Mouse (Mus musculus): Measurements from ENCODE around the gene Krt16. TPM values are rescaled to one million over a fixed set of nuclear protein-coding genes. Genes with fewer than 3 reads are reported as not detected.

The Krt16 gene
- polyA plus RNA-seq, 1 experiment = 0.58 TPM

DNA sequence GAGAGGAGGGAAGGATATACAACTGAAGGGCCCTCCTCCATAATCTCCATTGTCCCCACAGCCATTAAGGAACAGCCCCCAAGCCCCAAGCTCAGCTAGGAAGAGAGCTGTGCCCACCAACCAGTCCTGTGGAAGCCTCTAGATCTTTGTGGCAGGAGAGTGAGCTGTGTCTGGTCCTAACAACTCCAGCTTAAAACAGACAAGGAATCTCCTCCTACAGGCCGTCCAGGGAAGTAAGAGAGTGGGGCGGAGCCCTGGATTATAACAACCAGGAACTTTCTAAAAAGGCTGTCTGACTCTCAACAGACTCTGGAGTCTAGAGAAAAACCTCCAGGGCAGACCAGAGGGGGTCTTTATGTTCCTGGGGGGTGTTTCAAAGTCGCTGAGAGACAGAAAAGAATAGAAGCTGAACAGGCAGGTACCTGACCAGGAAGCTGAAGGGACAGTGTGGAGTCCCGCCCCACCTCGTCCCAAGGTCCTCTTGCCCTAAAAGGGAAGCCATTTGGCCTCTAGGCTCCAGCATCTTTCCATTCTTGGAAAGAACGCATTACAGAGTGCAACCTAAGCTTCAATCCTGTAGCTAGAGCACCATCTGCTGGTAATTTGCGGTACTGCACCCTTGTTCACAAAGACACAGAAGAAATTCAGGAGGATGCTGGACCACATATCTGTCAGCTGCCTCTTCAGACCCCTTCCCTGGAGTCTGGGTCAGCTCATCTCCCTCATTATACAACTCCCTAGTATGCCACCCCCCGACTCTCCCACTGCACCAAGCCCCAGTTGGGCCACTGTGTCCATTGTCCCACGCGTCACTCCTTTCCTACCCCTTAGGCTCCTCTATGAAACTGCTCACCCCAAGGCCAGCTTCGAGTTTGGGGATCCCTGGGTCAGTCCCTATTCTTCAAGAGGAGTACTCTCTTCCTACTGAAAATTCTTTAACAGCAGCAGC, 33.2 kb upstream of the Krt16 start:
- TF ChIP-seq POLR2A (IDR thresholded peaks at IDR 0.05; ENCODE audit: borderline replicate concordance, extremely low read depth, low read depth, low read length) = no peak
- TF ChIP-seq CTCF (IDR thresholded peaks at IDR 0.05; ENCODE audit: insufficient read depth, low read length) = peak; percentile 48
- 23% methylated on average over 11 of the region's 11 CpGs for WGBS
- peaks cover 3% of the 10 kb centered on the region for H3K4me1 ChIP-seq (ENCODE audit: control insufficient read depth, insufficient read depth, low read length)
- peak; percentile 86 for DNase-seq
- H3K4me3 ChIP-seq (replicated peaks; ENCODE audit: extremely low read depth, low read depth, low read length) = no peak overlapping the region

DNA sequence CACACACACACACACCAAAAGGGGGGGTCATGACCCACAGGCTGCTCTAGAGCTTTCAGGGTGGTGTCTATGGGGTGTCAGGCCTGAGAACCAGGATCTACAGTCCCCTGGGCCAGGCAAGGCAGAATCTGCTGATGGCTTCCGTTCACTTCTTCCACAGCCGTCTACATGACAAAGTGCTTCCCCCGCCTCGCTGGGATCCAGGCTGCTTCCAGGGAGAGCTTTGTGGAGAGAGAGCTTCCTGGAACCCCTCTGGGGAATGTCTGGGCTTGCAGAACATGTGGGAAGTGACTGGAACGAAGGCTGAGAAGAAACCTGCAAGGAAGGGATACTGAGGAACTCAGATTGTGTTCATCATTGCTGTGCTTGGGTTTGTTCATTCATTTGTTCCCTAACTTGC, 30.1 kb upstream of the Krt16 start:
- 38% methylated on average over 5 of the region's 5 CpGs for WGBS
- TF ChIP-seq POLR2A (IDR thresholded peaks at IDR 0.05; ENCODE audit: borderline replicate concordance, extremely low read depth, low read depth, low read length) (no peak), CTCF (IDR thresholded peaks at IDR 0.05; ENCODE audit: insufficient read depth, low read length) (no peak)
- no peaks in the 10 kb centered on the region for H3K4me1 ChIP-seq (ENCODE audit: control insufficient read depth, insufficient read depth, low read length)
- H3K4me3 ChIP-seq (replicated peaks; ENCODE audit: extremely low read depth, low read depth, low read length) = no peak overlapping the region
- no peak for DNase-seq

DNA sequence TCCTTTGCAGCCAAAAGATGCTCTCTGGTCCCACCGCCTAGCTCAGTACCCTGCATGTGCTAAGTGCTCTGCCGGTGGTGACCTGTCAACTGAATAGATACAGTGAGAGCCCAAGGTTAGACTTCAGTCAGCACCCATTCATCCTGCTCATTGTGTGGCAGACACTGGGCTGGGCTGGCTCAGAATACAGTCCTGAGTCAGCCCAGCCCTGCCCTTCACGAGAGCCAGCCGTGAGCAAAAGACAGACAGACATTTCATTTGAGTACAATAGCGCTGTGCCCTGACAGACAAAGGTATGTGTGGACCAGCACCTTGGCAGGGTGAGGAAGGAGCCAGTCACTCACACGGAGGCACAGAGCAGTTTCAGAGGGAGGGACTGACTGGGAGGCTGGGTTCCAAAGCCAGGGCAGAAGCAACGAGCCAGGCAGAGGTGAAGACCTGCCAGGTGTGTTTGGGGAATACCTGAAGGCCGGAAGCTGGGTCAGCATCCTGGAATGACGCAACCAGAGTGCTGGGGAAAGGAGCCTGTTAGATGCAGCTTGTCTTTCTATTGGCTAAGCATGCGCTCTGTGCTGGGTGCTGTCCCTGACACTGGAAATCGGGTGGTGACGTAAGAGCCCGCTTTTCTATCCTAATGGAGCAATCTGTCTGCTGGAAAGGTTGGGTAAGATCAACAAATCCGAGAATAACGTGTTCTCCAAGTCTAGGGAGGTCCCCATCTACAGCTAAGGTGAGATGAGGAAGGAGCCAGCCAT, 29.2 kb upstream of the Krt16 start:
- DNase-seq = no peak
- 54% methylated on average over 15 of the region's 15 CpGs for WGBS
- Histone ChIP-seq H3K4me3 (replicated peaks; ENCODE audit: extremely low read depth, low read depth, low read length) (no peak overlapping the region), H3K4me1 (ENCODE audit: control insufficient read depth, insufficient read depth, low read length) (no peaks in the 10 kb centered on the region)
- no peak for TF ChIP-seq CTCF (IDR thresholded peaks at IDR 0.05; ENCODE audit: insufficient read depth, low read length)
- no peak for TF ChIP-seq POLR2A (IDR thresholded peaks at IDR 0.05; ENCODE audit: borderline replicate concordance, extremely low read depth, low read depth, low read length)

DNA sequence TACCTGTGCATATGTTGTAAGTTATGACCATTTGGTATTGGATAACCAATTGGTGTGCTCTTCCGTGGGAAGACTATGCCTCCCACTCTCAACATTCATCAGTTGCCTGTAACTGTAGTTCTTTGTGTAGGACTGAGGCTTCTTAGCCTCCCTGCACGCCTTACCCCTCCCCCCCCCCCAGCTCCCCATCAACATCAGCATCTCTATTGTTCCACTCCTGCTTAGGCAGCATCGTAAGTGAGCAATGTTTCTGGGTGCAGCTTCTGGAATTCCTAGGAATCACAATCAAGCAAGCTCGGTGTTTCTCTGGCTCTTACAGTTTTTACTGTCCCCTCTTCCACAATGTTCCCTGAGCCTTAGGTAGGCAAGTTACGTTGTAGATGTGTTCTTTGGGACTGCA, 26.8 kb upstream of the Krt16 start:
- Histone ChIP-seq H3K4me3 (replicated peaks; ENCODE audit: extremely low read depth, low read depth, low read length) (no peak overlapping the region), H3K4me1 (ENCODE audit: control insufficient read depth, insufficient read depth, low read length) (no peaks in the 10 kb centered on the region)
- WGBS = 60% methylated on average over 5 of the region's 5 CpGs
- TF ChIP-seq CTCF (IDR thresholded peaks at IDR 0.05; ENCODE audit: insufficient read depth, low read length) (no peak), POLR2A (IDR thresholded peaks at IDR 0.05; ENCODE audit: borderline replicate concordance, extremely low read depth, low read depth, low read length) (no peak)
- DNase-seq = no peak

- DNase-seq = no peak
- no peaks in the 10 kb centered on the region for H3K4me1 ChIP-seq (ENCODE audit: control insufficient read depth, insufficient read depth, low read length)
- H3K4me3 ChIP-seq (replicated peaks; ENCODE audit: extremely low read depth, low read depth, low read length) = no peak overlapping the region
- WGBS = 72% methylated on average over 7 of the region's 7 CpGs
- TF ChIP-seq POLR2A (IDR thresholded peaks at IDR 0.05; ENCODE audit: borderline replicate concordance, extremely low read depth, low read depth, low read length) = no peak
- TF ChIP-seq CTCF (IDR thresholded peaks at IDR 0.05; ENCODE audit: insufficient read depth, low read length) = no peak
Observed at GRCm38 (mm10) chr11:100274719-100275118, 26.0 kb upstream of the Krt16 start.

GRCm38 (mm10) chr11:100271878-100272277, 23.2 kb upstream of the Krt16 start:
- H3K4me1 ChIP-seq (ENCODE audit: control insufficient read depth, insufficient read depth, low read length) = no peaks in the 10 kb centered on the region
- WGBS = 87% methylated on average over 1 of the region's 1 CpGs

GRCm38 (mm10) chr11:100269821-100270332, 21.2 kb upstream of the Krt16 start, which contains the start of gene Krt42:
Gene Krt42 (minus strand): TSS chr11:100269871.
- TF ChIP-seq POLR2A (IDR thresholded peaks at IDR 0.05; ENCODE audit: borderline replicate concordance, extremely low read depth, low read depth, low read length) (no peak), CTCF (IDR thresholded peaks at IDR 0.05; ENCODE audit: insufficient read depth, low read length) (no peak)
- no peak for DNase-seq
- 85% methylated on average over 7 of the region's 7 CpGs for WGBS

More at GRCm38 (mm10) chr11:100271878-100272277, 23.2 kb upstream of the Krt16 start:
- no peak overlapping the region for H3K4me3 ChIP-seq (replicated peaks; ENCODE audit: extremely low read depth, low read depth, low read length)
- DNase-seq = no peak
- TF ChIP-seq CTCF (IDR thresholded peaks at IDR 0.05; ENCODE audit: insufficient read depth, low read length) (no peak), POLR2A (IDR thresholded peaks at IDR 0.05; ENCODE audit: borderline replicate concordance, extremely low read depth, low read depth, low read length) (no peak)

GRCm38 (mm10) chr11:100262058-100262980, 13.6 kb upstream of the Krt16 start:
- WGBS = 24% methylated on average over 13 of the region's 13 CpGs
- no peak for TF ChIP-seq CTCF (IDR thresholded peaks at IDR 0.05; ENCODE audit: insufficient read depth, low read length)
- TF ChIP-seq POLR2A (IDR thresholded peaks at IDR 0.05; ENCODE audit: borderline replicate concordance, extremely low read depth, low read depth, low read length) = no peak
- no peak overlapping the region for H3K4me3 ChIP-seq (replicated peaks; ENCODE audit: extremely low read depth, low read depth, low read length)
- no peaks in the 10 kb centered on the region for H3K4me1 ChIP-seq (ENCODE audit: control insufficient read depth, insufficient read depth, low read length)
- no peak for DNase-seq

More at GRCm38 (mm10) chr11:100269821-100270332, 21.2 kb upstream of the Krt16 start, which contains the start of gene Krt42:
- no peak within 1 kb of the TSS for H3K4me3 ChIP-seq (replicated peaks; ENCODE audit: extremely low read depth, low read depth, low read length)
- no peaks in the 10 kb centered on the region for H3K4me1 ChIP-seq (ENCODE audit: control insufficient read depth, insufficient read depth, low read length)

Data from lung, adult 2 months (tissue).